Mouse (Mus musculus): ENCODE measurements around the gene Pecam1. TPM values are rescaled to one million over a fixed set of nuclear protein-coding genes. Genes with fewer than 3 reads are reported as not detected.

Pecam1 gene
- polyA plus RNA-seq, 1 experiment from 2014 or later: 25.5 TPM

- Histone ChIP-seq H3K4me1 (no peaks in the 10 kb centered on the region), H3K4me2 (replicated peaks) (no peak overlapping the region), H3K27ac (no peak overlapping the region), H3K4me3 (no peak overlapping the region), H3K36me3 (peaks cover 2% of the 10 kb centered on the region), H3K9ac (no peak overlapping the region), H3K27me3 (replicated peaks) (no peaks in the 10 kb centered on the region), H3K9me3 (no peaks in the 10 kb centered on the region)
- ATAC-seq (ENCODE audit: low FRiP score, low read depth): no peak
- 62% methylated on average over 5 of the region's 5 CpGs for WGBS
Observed at GRCm38 (mm10) chr11:106606042-106606441, 144.4 kb downstream of the Pecam1 start.

Small RNA genes lying within 50 kb of the gene (microRNA-seq; reads per million reads assigned to microRNA genes)
- gene Gm25994: 0.66 reads per million
- 12.5 reads per million, percentile 25 among the genes with 10 or more reads in this experiment for gene Mir3064

Other genes starting within 250 kb of the Pecam1 start
- gene Tex2, start 137.2 kb downstream of the Pecam1 start, polyA plus RNA-seq (2016; fragmentation: Nextera tagmentation; extraction: Ambion mirVana): 16.3 TPM in 2 replicates
- gene Milr1, start 598 bp upstream of the Pecam1 start, polyA plus RNA-seq (2016; fragmentation: Nextera tagmentation; extraction: Ambion mirVana): 0.89 and 1.4 TPM in 2 replicates
- 9.3 and 10.8 TPM in 2 replicates for gene Polg2, start 28.9 kb upstream of the Pecam1 start, polyA plus RNA-seq (2016; fragmentation: Nextera tagmentation; extraction: Ambion mirVana)
- gene Ddx5, start 38.6 kb upstream of the Pecam1 start, polyA plus RNA-seq (2016; fragmentation: Nextera tagmentation; extraction: Ambion mirVana): 437 and 465 TPM in 2 replicates
- gene Cep95, start 38.6 kb upstream of the Pecam1 start, polyA plus RNA-seq (2016; fragmentation: Nextera tagmentation; extraction: Ambion mirVana): 21.5 and 25.2 TPM in 2 replicates
- gene Smurf2, start 170.1 kb upstream of the Pecam1 start, polyA plus RNA-seq (2016; fragmentation: Nextera tagmentation; extraction: Ambion mirVana): 16.4 and 18.2 TPM in 2 replicates
- gene Kpna2, start 248.9 kb upstream of the Pecam1 start, polyA plus RNA-seq (2016; fragmentation: Nextera tagmentation; extraction: Ambion mirVana): 382 and 392 TPM in 2 replicates

All from neural tube, embryonic 12.5 days (tissue).